Mouse (Mus musculus): ENCODE measurements at regions not wholly inside any gene's neighbourhood (a gene's known extent, or its start where the extent isn't known, plus 50 kb on each side); places are given as distances from the start of the nearest gene placed in this dataset.

DNA sequence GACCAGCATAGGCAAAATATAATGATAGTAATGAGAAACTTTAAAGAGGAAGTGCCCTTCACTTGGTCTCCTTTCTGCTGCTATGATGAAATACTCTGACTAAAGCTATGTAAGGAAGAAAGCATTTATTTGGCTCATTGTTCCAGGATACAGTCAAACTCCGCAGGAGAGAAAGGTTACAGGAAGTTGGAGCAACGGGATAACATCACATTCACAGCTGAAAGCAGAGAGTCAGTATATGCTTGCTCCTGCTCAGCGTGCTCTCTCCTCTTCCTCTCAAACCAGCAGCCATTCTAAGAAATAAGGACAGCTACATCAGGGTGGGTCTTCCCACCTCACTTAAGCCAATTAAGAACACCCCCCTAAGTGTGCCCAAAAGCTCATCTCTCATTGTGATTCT is 98.9 kb upstream of the Syt10 start:
- ATAC-seq (replicated peaks; ENCODE audit: poor library complexity, severe bottlenecking), result no peak

DNA sequence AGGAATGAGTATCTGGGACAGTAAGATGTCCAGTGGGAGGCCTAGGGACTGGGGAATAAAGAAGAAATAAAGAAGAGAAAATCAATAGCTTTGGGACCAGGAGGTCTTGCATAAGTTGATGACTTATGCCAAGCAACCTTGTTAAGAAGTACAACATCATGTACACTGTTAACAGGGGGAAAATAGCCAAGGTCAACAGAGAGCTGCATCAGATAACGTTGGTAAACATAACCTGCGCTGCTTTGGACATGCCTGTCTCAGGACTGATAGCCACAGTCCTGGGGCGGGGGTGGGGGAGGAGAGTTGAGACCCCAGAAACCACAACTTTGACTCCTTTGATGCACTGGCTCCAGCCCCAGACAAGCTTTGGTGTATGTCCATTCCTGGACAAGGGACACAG is 90.7 kb upstream of the Syt10 start:
- no peak for ATAC-seq (replicated peaks; ENCODE audit: poor library complexity, severe bottlenecking)

DNA sequence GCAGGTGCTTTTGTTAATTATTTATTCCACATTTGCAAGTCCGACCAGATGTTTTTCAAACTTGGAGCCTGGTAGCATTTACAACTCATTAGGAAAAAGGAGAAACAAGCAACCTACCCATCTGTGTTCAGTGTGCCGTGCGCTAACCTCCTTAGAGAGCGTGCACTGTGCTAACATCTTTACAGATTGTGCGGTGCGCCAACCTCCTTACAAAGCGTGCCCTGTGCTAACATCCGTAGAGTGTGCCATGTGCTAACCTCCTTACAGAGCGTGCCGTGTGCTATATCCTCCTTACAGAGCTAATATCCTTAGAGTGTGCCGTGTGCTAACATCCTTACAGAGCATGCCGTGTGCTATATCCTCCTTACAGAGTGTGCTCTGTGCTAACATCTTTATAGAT is 73.9 kb upstream of the Syt10 start:
- ATAC-seq (replicated peaks; ENCODE audit: poor library complexity, severe bottlenecking), result no peak

DNA sequence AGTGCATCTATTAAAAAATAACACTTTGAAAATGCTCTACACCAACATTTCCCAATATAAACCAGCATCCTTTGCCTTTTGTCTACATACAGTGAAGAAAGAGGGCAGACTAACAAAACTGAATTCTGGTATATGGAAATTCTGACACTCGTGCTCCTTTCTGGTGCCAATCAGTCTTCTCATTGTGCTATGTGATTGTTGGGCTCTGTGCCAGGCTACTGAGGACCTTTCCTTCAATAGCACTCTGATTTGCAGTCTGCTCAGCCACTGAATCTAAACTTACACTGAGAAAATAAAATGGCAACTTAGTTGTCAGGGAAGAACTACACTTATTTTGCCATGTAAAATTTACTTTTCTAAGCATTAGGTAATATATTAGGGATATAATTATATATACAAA is 61.4 kb upstream of the Syt10 start:
- no peak for ATAC-seq (replicated peaks; ENCODE audit: poor library complexity, severe bottlenecking)

DNA sequence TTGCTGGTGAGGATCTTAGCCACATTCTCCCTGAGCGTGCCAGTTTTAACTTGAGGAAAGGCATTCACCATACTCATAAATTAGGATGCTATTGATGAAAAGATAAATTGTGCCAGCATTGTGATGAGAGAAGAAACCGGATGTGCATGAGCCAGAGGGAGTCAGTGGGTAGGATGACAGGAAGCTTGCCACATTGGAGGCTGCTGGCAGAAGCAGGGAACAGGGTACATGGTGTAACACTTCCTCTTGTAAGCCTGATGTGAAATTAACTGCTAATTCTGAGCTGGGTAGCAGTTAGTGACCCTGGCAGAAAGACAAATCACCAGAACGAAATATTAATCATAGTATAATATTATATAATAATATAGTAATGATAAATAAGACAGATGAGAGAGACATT is 52.0 kb upstream of the Syt10 start:
- ATAC-seq (replicated peaks; ENCODE audit: poor library complexity, severe bottlenecking), result peak; percentile 79
